Mouse (Mus musculus) T-cell, adult 2 months (primary cell): ENCODE results near the gene Defb3.
"Not testable (repeated sequence)": the region's sequence is repeated elsewhere in the genome, so short reads cannot be mapped to it uniquely, and the experiment has no call there.

Source experiments
- DNase-seq: peaks from one replicate; pipeline ENCODE4 v3.0.0; 2022; ENCODE audit warnings: low spot score

Defb3 gene

DNA sequence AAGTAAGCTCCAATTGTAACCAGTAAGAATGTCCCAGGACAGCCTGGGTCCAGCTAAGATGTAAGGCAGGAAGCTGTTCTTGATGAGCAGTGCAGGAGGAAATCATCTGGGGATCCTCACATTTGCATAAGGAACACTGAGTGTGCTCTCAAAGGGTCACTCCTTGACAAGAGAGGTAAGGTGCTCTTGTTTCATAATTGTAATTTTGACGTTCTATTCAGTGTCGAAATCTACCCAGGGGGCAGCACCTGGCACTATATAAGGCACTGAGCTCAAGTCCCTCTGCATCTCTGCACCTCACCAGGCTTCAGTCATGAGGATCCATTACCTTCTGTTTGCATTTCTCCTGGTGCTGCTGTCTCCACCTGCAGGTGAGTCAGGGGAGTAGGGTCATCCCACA, at the start of gene Defb3:
Gene Defb3, plus strand, starts transcription at position 301 of the 400 bp plus-strand sequence.
- DNase-seq, result not testable (repeated sequence)

DNA sequence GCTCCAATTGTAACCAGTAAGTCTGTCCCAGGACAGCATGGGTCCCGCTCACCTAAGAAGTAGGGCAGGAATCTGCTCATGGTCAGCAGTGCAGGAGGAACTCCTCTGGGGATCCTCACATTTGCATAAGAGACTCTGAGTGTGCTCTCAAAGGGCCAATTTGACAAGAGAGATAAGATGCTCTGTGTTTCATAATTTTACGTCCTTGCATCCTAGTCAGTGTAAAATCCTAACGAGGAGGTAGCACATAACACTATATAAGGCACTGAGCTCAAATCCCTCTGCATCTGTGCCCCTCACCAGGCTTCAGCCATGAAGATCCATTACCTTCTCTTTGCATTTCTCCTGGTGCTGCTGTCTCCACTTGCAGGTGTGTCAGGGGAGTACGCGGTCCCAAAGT, 45.9 kb upstream of the Defb3 start, which contains the start of gene Defb5:
Gene Defb5, plus strand, starts transcription at position 301 of the 400 bp plus-strand sequence.
- no peak for DNase-seq

DNA sequence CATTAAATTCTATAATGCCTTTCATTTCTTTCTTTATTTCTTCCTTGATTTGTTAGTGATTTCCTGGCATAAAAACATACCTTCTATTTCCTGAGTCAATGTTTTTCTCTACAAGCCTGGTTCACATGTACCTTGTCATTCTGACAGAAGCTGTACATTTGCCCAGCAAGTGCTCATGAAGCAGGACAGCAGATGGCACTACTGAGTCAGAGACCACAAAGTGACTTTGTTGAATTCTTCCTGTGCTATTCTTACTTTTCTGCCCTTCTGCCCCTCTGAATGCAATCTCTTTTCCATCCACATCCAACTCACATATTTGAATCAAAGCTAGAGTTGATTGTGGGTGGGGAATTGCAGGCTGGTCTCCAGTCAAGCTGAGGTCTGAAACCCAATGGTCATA, 35.0 kb upstream of the Defb3 start:
- no peak for DNase-seq

DNA sequence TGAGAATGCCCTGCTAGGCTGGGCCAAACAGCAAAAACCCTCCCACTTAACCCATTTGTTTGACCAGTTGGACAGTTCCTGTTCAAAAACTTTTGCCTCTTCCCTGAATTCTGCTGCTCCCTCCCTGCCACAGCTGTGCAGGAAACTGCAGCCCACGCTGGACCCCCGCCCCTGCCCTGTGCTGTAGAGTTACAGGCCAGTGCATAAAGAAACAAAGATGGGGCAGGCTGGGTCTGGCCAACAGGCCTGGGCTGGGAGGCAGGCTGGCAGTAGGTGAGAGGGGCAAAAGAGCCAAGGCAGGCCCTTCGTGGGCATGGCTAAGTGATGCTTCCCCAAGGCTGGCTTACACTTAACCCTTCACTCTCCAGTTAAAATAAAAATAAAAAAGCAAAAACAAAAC, 33.5 kb upstream of the Defb3 start:
- DNase-seq, result no peak

DNA sequence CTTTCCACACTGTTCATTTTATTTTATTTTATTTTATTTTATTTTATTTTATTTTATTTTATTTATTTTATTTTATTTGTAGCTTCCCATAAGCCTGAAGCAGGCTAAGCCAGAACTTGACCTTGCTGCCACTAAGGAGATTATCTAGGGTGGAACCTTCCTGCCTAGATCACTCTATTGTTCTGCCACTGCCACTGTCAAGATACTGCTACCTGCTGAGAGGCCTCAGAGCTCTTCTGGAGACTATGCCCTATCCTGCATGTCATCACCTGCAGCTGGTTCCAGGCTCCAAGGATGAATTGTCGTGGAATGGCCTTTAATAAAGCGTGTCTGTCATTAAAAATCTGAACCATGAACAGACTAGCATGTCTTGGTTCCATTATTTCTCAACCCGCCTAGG, 5.2 kb downstream of the Defb3 start:
- DNase-seq, result not testable (repeated sequence)

DNA sequence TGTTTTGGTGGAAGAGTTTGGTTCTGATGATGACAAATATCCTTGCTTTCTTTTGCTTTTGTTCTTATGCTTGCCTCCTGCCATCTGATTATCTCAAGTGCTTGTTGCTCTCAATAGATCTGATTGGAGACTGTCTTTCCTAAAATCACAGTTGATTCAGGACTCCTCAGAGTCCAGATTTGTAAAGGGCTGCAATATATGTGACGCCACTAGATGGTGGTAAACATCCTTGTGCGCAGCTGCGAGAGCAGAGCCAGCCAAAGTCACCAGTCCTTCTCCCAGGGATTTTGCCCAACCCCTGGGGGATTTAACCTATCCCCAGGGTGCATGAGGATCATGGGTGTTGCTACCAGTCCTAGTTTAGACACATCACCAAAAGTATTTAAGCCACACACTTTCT, 38.7 kb downstream of the Defb3 start:
- DNase-seq, result no peak
